ENCODE assay signal across 8 mouse cellular contexts in the genomic region with DNA sequence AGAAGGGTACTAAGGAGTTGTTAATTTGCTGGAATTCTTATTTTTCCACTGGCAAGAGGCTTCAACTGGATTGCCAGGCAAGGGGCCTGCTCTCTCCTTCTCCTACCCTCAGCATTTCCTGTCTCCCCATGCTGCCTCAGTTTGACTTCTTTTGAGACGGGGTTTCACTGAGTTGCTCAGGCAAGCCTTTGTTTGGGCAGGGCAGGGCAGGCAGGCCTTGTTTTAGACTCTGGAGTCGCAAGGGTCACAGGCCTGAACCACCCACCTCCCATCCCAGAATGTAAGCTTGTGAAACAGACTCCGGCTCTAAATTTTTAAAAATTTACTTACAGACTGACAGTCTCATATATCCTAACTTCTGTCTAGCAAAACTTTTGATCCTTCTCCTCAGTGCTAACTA. TPM values are rescaled to one million over a fixed set of nuclear protein-coding genes. Genes with fewer than 3 reads are reported as not detected.
A peak's percentile ranks its signal among the peaks of the same experiment; 100 is the strongest.
DNase-seq lines count a peak whose midpoint lies in the region; ATAC-seq and TF ChIP-seq lines count a peak whose summit lies in the region.

No protein-coding gene starts in this region.

- H3K4me3 ChIP-seq in heart, adult 2 months = no peak overlapping the region
- peak overlapping the region; percentile 26 to 61 for H3K4me3 ChIP-seq in MEL (ENCODE audit: control insufficient read depth in 1 of 2, insufficient read depth in 1 of 2, low read depth in 2 of 2, low read length in 2 of 2)
- H3K4me3 ChIP-seq in hindbrain, embryonic 12.5 days = no peak overlapping the region
- no peak overlapping the region for H3K4me3 ChIP-seq in midbrain, embryonic 12.5 days

- intact Hi-C loops in heart, adult 2 months (cut with DNase I) = loop anchor here (1.0 kb wide), 1 partner anchor 15 kb away; no protein-coding TSS in a partner anchor

- no peak for TF ChIP-seq CTCF in heart, adult 2 months (IDR thresholded peaks at IDR 0.05)
- TF ChIP-seq CTCF in MEL (IDR thresholded peaks at IDR 0.05 in 2 of 3, conservative IDR thresholded peaks at IDR 0.05 in 1 of 3; ENCODE audit: control insufficient read depth in 1 of 3, insufficient read depth in 1 of 3, low read depth in 2 of 3, low read length in 3 of 3, poor library complexity in 1 of 3, severe bottlenecking in 1 of 3) = no peak

- no peak for DNase-seq in heart, adult 2 months
- no peak for DNase-seq in heart, adult 9 months (ENCODE audit: low spot score in 2 of 2)
- peak; percentile 64 for DNase-seq in MEL (ENCODE audit: low read depth, low spot score)
- DNase-seq in natural killer cell, adult 2 months (ENCODE audit: low spot score in 2 of 2) = no peak
- no peak for DNase-seq in spleen, adult 18-20 months
- DNase-seq in adrenal gland, adult 8-10 months = no peak

- no peaks in the 10 kb centered on the region for H3K27me3 ChIP-seq in heart, adult 2 months (ENCODE audit: control insufficient read depth, insufficient read depth, low read length)
- no peaks in the 10 kb centered on the region for H3K27me3 ChIP-seq in MEL (ENCODE audit: control insufficient read depth in 1 of 2, insufficient read depth in 2 of 2, low read length in 2 of 2)
- H3K27me3 ChIP-seq in hindbrain, embryonic 12.5 days = no peaks in the 10 kb centered on the region
- H3K27me3 ChIP-seq in midbrain, embryonic 12.5 days = no peaks in the 10 kb centered on the region

- no peaks in the 10 kb centered on the region for H3K9me3 ChIP-seq in MEL (replicated peaks; ENCODE audit: insufficient read depth, low read length)
- H3K9me3 ChIP-seq in hindbrain, embryonic 12.5 days (replicated peaks) = no peaks in the 10 kb centered on the region
- no peaks in the 10 kb centered on the region for H3K9me3 ChIP-seq in midbrain, embryonic 12.5 days

- peak overlapping the region; percentile 71; the same call in 1 of the 2 replicates for H3K4me2 ChIP-seq in hindbrain, embryonic 12.5 days (replicated peaks)
- H3K4me2 ChIP-seq in midbrain, embryonic 12.5 days (replicated peaks) = peak overlapping the region; percentile 72; the same call in 1 of the 2 replicates

- no peak for ATAC-seq in hindbrain, embryonic 12.5 days (ENCODE audit: low FRiP score)
- no peak for ATAC-seq in midbrain, embryonic 12.5 days (ENCODE audit: low FRiP score, low read depth)

- no peak for TF ChIP-seq RAD21 in MEL (IDR thresholded peaks at IDR 0.05; ENCODE audit: low read depth, low read length)

- 80% methylated on average over 3 of the region's 3 CpGs for WGBS in heart, adult 2 months
- 27% methylated on average over 3 of the region's 3 CpGs for WGBS in hindbrain, embryonic 12.5 days
- 21% methylated on average over 3 of the region's 3 CpGs for WGBS in midbrain, embryonic 12.5 days

- H3K9ac ChIP-seq in heart, adult 2 months (ENCODE audit: low read depth, low read length) = no peak overlapping the region
- H3K9ac ChIP-seq in MEL (ENCODE audit: control insufficient read depth, low read depth, low read length, poor library complexity, severe bottlenecking) = peak overlapping the region; percentile 97
- no peak overlapping the region for H3K9ac ChIP-seq in hindbrain, embryonic 12.5 days
- no peak overlapping the region for H3K9ac ChIP-seq in midbrain, embryonic 12.5 days (replicated peaks)

- H3K4me1 ChIP-seq in heart, adult 2 months (ENCODE audit: control insufficient read depth, insufficient read depth, low read length) = peaks cover 10% of the 10 kb centered on the region
- H3K4me1 ChIP-seq in MEL (ENCODE audit: control insufficient read depth in 1 of 2, insufficient read depth in 2 of 2, low read length in 2 of 2) = peaks cover 0 to 14% of the 10 kb centered on the region in 2 experiments; a peak in 2 of 4 replicates
- H3K4me1 ChIP-seq in hindbrain, embryonic 12.5 days = peaks cover 12% of the 10 kb centered on the region
- peaks cover 18% of the 10 kb centered on the region for H3K4me1 ChIP-seq in midbrain, embryonic 12.5 days

- no peak for TF ChIP-seq POLR2A in heart, adult 2 months (IDR thresholded peaks at IDR 0.05; ENCODE audit: insufficient read depth, low read depth, low read length)
- 0 out of 4 replicates have a peak, but pooled peaks of 1 of the 2 experiments have one; percentile 13 for TF ChIP-seq POLR2A in MEL (IDR thresholded peaks at IDR 0.05; ENCODE audit: control insufficient read depth in 1 of 2, insufficient read depth in 1 of 2, low read depth in 1 of 2, low read length in 2 of 2, poor library complexity in 1 of 2)

- H3K27ac ChIP-seq in heart, adult 2 months = peak overlapping the region; percentile 97
- H3K27ac ChIP-seq in MEL (ENCODE audit: control insufficient read depth, low read depth, low read length) = peak overlapping the region; percentile 100
- peak overlapping the region; percentile 99 for H3K27ac ChIP-seq in hindbrain, embryonic 12.5 days
- peak overlapping the region; percentile 99; the same call in 1 of the 2 replicates for H3K27ac ChIP-seq in midbrain, embryonic 12.5 days (replicated peaks)

- no peak for TF ChIP-seq EP300 in heart, adult 2 months (IDR thresholded peaks at IDR 0.05; ENCODE audit: insufficient read depth, low read depth, low read length)
- TF ChIP-seq EP300 in MEL (IDR thresholded peaks at IDR 0.05; ENCODE audit: low read depth in 1 of 2, low read length in 2 of 2) = no peak

- H3K79me2 ChIP-seq in heart, adult 2 months (replicated peaks; ENCODE audit: control insufficient read depth, insufficient read depth, low read length) = no peaks in the 10 kb centered on the region
- H3K79me2 ChIP-seq in MEL (ENCODE audit: control insufficient read depth, insufficient read depth, low read length, poor library complexity) = peaks cover 34% of the 10 kb centered on the region

- peaks cover 13% of the 10 kb centered on the region for H3K36me3 ChIP-seq in heart, adult 2 months (ENCODE audit: control insufficient read depth, insufficient read depth, low read length)
- H3K36me3 ChIP-seq in MEL (ENCODE audit: control insufficient read depth in 1 of 2, insufficient read depth in 2 of 2, low read length in 2 of 2) = peaks cover 2 to 16% of the 10 kb centered on the region in 2 experiments; a peak in 3 of 4 replicates
- peaks cover 11% of the 10 kb centered on the region for H3K36me3 ChIP-seq in hindbrain, embryonic 12.5 days
- peaks cover 14% of the 10 kb centered on the region for H3K36me3 ChIP-seq in midbrain, embryonic 12.5 days

TF ChIP-seq in MEL, 35 proteins besides CTCF, POLR2A, EP300 and RAD21:
- TF ChIP-seq ZMIZ1 (IDR thresholded peaks at IDR 0.05; ENCODE audit: low read depth, low read length) (no peak; the same call in 1 of the 2 replicates), ETS1 (IDR thresholded peaks at IDR 0.05; ENCODE audit: low read depth, low read length) (0 out of 2 replicates have a peak, but pooled peaks have one; percentile 7), ELF1 (IDR thresholded peaks at IDR 0.05; ENCODE audit: low read depth, low read length) (no peak)

RNA-seq across cellular contexts. Expression of a gene that starts 1.7 kb away (rescaled TPM):
- 1,000 to 10,000 TPM; 1,540 to 1,554 TPM for total RNA-seq in heart, adult 2 months (2021)
- 2,007 and 3,319 TPM in 2 replicates for polyA plus RNA-seq in heart, adult 2 months (2012; rRNA removed)
- 2,632 and 5,439 TPM in 2 replicates for total RNA-seq in MEL (2012; rRNA removed)
- 1,000 to 10,000 TPM in 1 of 2 experiments, 100 to 1,000 TPM in 1; 418 to 3,011 TPM for polyA plus RNA-seq in MEL (2012; ENCODE audit: insufficient read depth in 1 of 2, insufficient read length in 2 of 2, low read depth in 1 of 2, low replicate concordance in 2 of 2, missing spikeins in 1 of 2)
- polyA plus RNA-seq in hindbrain, embryonic 12.5 days (2016; fragmentation: Nextera tagmentation; extraction: Ambion mirVana) = 2,594 and 2,617 TPM in 2 replicates
- polyA plus RNA-seq in midbrain, embryonic 12.5 days (2016; fragmentation: Nextera tagmentation; extraction: Ambion mirVana) = 2,718 and 2,773 TPM in 2 replicates
- 1,000 to 10,000 TPM; 1,250 to 2,890 (median 1,476) TPM for total RNA-seq in adrenal gland, adult 8-10 months (2022)

Comparison
In these comparisons a context has a peak if more than half of its experiments do, and no peak if none do; other contexts are left out.
1. H3K4me3 ChIP-seq: peak in MEL (2 of 2); none in heart, adult 2 months (single experiment), hindbrain, embryonic 12.5 days (single experiment) and midbrain, embryonic 12.5 days (single experiment).
2. Peak in every context shown above with its lines, with median percentiles within 50 percentile points of each other: H3K27ac ChIP-seq.